Mouse (Mus musculus) embryonic facial prominence, embryonic 15.5 days (tissue): ENCODE data around the gene Naa30. TPM values are rescaled to one million over a fixed set of nuclear protein-coding genes. Genes with fewer than 3 reads are reported as not detected.
"Not testable (repeated sequence)": the region's sequence is repeated elsewhere in the genome, so short reads cannot be mapped to it uniquely, and the experiment has no call there.

Experiments used
- ATAC-seq: fragments of 200-750 bp; cut with Nextera tagmentation; 2 replicates; pipeline ENCODE4 v1.8.0; 2017; ENCODE audit warnings: low read depth, moderate TSS enrichment; ENCODE audit not compliant: insufficient number of reproducible peaks, low FRiP score, low TSS enrichment
- H3K27ac ChIP-seq: fragments of 300-500 bp; sonication (generic); replicated peaks from 2 replicates; pipeline ENCODE4 v1.5.1; 2015; ENCODE audit warnings: mild to moderate bottlenecking, inconsistent platforms
- H3K27me3 ChIP-seq: fragments of 300-500 bp; sonication (generic); 2 replicates; pipeline ENCODE4 v1.6.1; 2015; ENCODE audit warnings: inconsistent platforms
- H3K36me3 ChIP-seq: fragments of 300-500 bp; sonication (generic); 2 replicates; pipeline ENCODE4 v1.6.1; 2015; ENCODE audit warnings: mild to moderate bottlenecking, inconsistent platforms
- H3K4me1 ChIP-seq: fragments of 300-500 bp; sonication (generic); 2 replicates; pipeline ENCODE4 v1.6.1; 2015; ENCODE audit warnings: inconsistent platforms
- H3K4me2 ChIP-seq: fragments of 300-500 bp; sonication (generic); replicated peaks from 2 replicates; pipeline ENCODE4 v1.6.1; 2015; ENCODE audit warnings: mild to moderate bottlenecking, inconsistent platforms
- H3K4me3 ChIP-seq: fragments of 300-500 bp; sonication (generic); replicated peaks from 2 replicates; pipeline ENCODE4 v1.5.1; 2015; ENCODE audit warnings: mild to moderate bottlenecking, inconsistent platforms
- H3K9ac ChIP-seq: fragments of 300-500 bp; sonication (generic); 2 replicates; pipeline ENCODE4 v1.6.1; 2015; ENCODE audit warnings: inconsistent platforms
- H3K9me3 ChIP-seq: fragments of 300-500 bp; sonication (generic); replicated peaks from 2 replicates; pipeline ENCODE4 v1.6.1; 2016; ENCODE audit warnings: inconsistent platforms
- WGBS: fragments of 180-500 bp; shearing (Covaris S2); methylation state at CpG from one replicate; pipeline ENCODE4 v1.1.7; 2015; 5-methylcytosine and 5-hydroxymethylcytosine counted together
- polyA plus RNA-seq: library from polyadenylated mRNA; unstranded; fragments of >200 nt; fragmentation: Nextera tagmentation; extraction: Ambion mirVana; gene quantifications from 2 replicates; pipeline ENCODE4 v1.2.1, GENCODE M21; 2015

Naa30 gene
- polyA plus RNA-seq, 1 experiment from 2014 or later: 11.1 TPM

GRCm38 (mm10) chr14:49173290-49174135, 1.5 kb downstream of the Naa30 start:
- no peak for ATAC-seq
- Histone ChIP-seq H3K36me3 (no peaks in the 10 kb centered on the region), H3K4me1 (peaks cover 24% of the 10 kb centered on the region), H3K9ac (peak overlapping the region; percentile 81), H3K27ac (no peak overlapping the region), H3K9me3 (no peaks in the 10 kb centered on the region), H3K27me3 (no peaks in the 10 kb centered on the region), H3K4me2 (peak overlapping the region; percentile 87), H3K4me3 (peak overlapping the region; percentile 72)
- 40% methylated on average over 16 of the region's 16 CpGs for WGBS

GRCm38 (mm10) chr14:49179736-49180135, 7.7 kb downstream of the Naa30 start:
- no peak overlapping the region for H3K4me2 ChIP-seq
- 79% methylated on average over 3 of the region's 3 CpGs for WGBS
- no peak for ATAC-seq
- H3K27ac ChIP-seq: no peak overlapping the region
- no peaks in the 10 kb centered on the region for H3K9me3 ChIP-seq
- H3K4me3 ChIP-seq: no peak overlapping the region
- H3K27me3 ChIP-seq: no peaks in the 10 kb centered on the region
- H3K9ac ChIP-seq: no peak overlapping the region
- peaks cover 21% of the 10 kb centered on the region; the same call in 1 of the 2 replicates for H3K36me3 ChIP-seq
- peaks cover 4% of the 10 kb centered on the region for H3K4me1 ChIP-seq

DNA sequence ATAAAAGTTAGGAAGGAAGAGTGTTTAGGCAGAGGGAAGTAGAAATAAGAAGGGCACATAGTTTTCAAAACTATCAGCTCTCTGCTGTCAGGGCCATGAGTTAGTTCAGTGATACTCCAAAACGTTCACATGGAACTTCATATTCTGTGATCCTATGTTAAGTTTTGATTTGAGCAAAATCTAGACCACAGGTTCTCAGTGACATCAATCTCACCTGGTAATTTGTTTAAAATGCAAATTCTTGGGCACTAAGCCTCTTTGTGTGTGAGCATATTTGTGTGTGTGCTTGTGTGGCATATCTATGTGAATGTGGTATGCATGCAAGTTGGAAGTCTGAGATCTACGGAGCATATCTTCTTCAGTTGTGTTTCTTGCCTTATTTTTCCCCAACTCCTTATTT, 14.2 kb downstream of the Naa30 start:
- Histone ChIP-seq H3K9me3 (no peaks in the 10 kb centered on the region), H3K4me2 (no peak overlapping the region), H3K27me3 (no peaks in the 10 kb centered on the region), H3K9ac (no peak overlapping the region), H3K27ac (no peak overlapping the region), H3K4me3 (no peak overlapping the region), H3K36me3 (peaks cover 39% of the 10 kb centered on the region), H3K4me1 (no peaks in the 10 kb centered on the region)
- WGBS: 89% methylated on average over 2 of the region's 2 CpGs
- no peak for ATAC-seq

GRCm38 (mm10) chr14:49197031-49197527, 25.1 kb downstream of the Naa30 start:
- ATAC-seq: no peak
- Histone ChIP-seq H3K9ac (no peak overlapping the region), H3K36me3 (peaks cover 3% of the 10 kb centered on the region; the same call in 1 of the 2 replicates), H3K4me1 (no peaks in the 10 kb centered on the region), H3K9me3 (no peaks in the 10 kb centered on the region), H3K27ac (no peak overlapping the region), H3K4me2 (no peak overlapping the region), H3K27me3 (no peaks in the 10 kb centered on the region), H3K4me3 (no peak overlapping the region)
- WGBS: 79% methylated on average over 2 of the region's 2 CpGs

DNA sequence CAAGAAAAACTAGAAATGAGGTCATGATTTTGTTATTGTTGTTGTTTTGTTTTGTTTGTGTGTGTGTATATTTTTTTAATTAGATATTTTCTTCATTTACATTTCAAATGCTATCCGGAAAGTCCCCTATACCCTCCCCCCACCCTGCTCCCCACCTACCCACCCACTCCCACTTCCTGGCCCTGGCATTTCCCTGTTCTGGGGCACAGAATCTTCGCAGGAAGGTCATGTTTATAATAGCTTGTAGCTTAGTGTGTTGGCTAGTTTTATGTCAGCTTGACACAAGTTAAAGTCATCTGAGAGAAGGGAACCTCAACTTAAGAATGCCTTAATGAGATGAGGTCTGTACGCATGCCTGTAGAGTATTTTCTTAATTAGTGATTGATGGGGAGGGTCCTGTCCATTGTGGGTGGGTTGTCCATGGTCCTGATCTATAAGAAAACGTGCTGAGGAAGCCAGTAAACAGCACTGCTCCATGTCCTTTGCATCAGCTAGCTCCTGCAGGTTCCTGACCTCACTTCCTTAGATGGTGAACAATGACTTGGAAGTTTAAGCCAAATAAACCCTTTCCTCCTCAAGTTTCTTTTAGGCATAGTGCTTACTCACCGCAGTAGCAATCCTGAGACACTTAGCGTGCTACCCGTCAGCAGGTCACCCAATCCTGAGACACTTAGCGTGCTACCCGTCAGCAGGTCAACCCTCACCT, 29.2 kb downstream of the Naa30 start:
- no peak for ATAC-seq
- WGBS: 73% methylated on average over 9 of the region's 9 CpGs

GRCm38 (mm10) chr14:49210215-49210614, 38.2 kb downstream of the Naa30 start:
- not testable (repeated sequence) for H3K27ac ChIP-seq, H3K4me3 ChIP-seq, ATAC-seq, H3K27me3 ChIP-seq, H3K36me3 ChIP-seq, H3K4me1 ChIP-seq, H3K9ac ChIP-seq, H3K4me2 ChIP-seq, H3K9me3 ChIP-seq
- 60% methylated on average over 3 of the region's 3 CpGs for WGBS

More for the DNA sequence above, 29.2 kb downstream of the Naa30 start:
- H3K36me3 ChIP-seq: no peaks in the 10 kb centered on the region
- no peak overlapping the region for H3K4me2 ChIP-seq
- H3K9me3 ChIP-seq: no peaks in the 10 kb centered on the region
- no peaks in the 10 kb centered on the region for H3K27me3 ChIP-seq
- no peaks in the 10 kb centered on the region for H3K4me1 ChIP-seq
- H3K27ac ChIP-seq: no peak overlapping the region
- H3K4me3 ChIP-seq: no peak overlapping the region
- H3K9ac ChIP-seq: no peak overlapping the region

DNA sequence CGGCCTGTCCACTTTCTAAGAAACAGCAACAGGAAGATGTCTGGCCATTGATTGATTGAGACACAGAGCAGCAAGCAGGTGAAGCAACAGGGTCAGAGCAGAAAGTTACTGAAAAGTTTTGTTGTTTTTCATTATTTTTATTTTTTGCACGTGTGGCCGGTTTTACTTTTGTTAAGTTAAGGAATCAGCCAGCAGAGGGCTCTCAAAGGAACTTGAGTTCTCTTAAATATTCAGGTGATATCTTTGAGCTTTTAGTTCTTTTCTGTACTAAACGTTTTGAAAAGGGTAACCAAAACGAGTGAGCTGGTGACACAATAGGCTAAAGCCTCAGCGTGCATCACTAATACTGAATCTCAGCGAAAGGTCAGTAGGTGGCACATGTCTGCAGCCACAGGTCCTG, 46.7 kb downstream of the Naa30 start:
- Histone ChIP-seq H3K4me2 (no peak overlapping the region), H3K9me3 (no peaks in the 10 kb centered on the region), H3K27ac (no peak overlapping the region), H3K4me3 (no peak overlapping the region), H3K4me1 (no peaks in the 10 kb centered on the region), H3K27me3 (no peaks in the 10 kb centered on the region), H3K9ac (no peak overlapping the region), H3K36me3 (no peaks in the 10 kb centered on the region)
- 65% methylated on average over 7 of the region's 7 CpGs for WGBS
- ATAC-seq: no peak

DNA sequence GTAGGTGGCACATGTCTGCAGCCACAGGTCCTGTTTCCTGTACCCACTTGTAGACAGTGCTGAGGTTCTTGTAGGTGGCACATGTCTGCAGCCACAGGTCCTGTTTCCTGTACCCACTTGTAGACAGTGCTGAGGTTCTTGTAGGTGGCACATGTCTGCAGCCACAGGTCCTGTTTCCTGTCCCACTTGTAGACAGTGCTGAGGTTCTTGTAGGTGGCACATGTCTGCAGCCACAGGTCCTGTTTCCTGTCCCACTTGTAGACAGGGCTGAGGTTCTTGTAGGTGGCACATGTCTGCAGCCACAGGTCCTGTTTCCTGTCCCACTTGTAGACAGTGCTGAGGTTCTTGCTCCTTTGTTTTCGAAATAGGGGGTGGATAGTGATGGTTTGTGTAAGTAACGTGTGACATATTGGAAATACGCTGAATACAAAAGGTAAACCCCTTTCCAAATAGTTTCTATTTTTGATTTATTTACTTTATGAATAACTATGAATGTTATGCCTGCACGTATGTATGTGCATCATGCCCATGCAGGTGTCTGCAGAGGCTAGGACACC, 47.5 kb downstream of the Naa30 start:
- not testable (repeated sequence) for H3K9me3 ChIP-seq, H3K4me1 ChIP-seq, H3K36me3 ChIP-seq, H3K9ac ChIP-seq, H3K27me3 ChIP-seq, H3K27ac ChIP-seq, H3K4me3 ChIP-seq, ATAC-seq, H3K4me2 ChIP-seq
- WGBS: 83% methylated on average over 4 of the region's 4 CpGs

DNA sequence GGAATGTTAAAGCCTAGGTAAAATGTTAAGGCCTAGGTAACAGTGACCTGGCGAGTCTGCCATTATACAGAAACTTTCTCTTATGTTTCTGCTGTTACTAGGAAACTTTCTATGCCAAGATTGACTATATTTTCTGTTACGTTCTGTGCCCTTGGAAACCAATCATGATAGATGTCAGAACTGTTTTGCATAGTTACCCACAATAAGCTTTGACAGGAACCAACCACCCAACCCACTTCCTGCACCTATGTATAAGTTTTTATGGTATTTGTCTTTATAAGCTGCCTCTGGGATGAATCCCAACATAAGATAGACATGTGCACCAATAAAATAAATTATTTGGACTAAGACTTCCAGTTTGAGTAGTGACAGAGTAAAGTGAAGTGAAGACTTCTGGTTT, 49.7 kb downstream of the Naa30 start:
- H3K27me3 ChIP-seq: no peaks in the 10 kb centered on the region
- no peaks in the 10 kb centered on the region for H3K4me1 ChIP-seq
- 80% methylated on average over 2 of the region's 2 CpGs for WGBS
- no peaks in the 10 kb centered on the region for H3K9me3 ChIP-seq
- no peaks in the 10 kb centered on the region for H3K36me3 ChIP-seq
- H3K27ac ChIP-seq: no peak overlapping the region
- no peak overlapping the region for H3K4me3 ChIP-seq
- H3K4me2 ChIP-seq: no peak overlapping the region
- no peak for ATAC-seq
- H3K9ac ChIP-seq: no peak overlapping the region

DNA sequence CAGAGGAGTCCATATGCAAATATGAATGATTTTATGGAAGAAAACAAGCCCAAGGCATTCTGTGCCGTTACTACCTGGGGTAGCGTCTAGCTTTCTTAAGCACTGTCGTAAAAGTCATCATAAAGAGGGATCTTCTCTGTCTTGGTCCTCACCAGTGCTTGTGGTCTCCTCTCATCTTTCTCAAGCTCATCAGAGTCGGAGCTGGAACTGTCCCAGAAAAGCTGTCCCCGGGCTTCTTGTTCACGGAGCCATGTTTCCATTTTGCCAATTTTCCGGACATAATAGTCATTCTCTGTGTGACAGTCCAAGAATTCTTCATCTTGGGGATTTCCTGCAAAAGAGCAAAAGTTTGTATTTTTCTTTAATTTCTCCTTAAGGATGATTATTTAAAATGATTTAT, 54.4 kb downstream of the Naa30 start:
- Histone ChIP-seq H3K9ac (no peak overlapping the region), H3K27me3 (no peaks in the 10 kb centered on the region), H3K9me3 (no peaks in the 10 kb centered on the region), H3K36me3 (no peaks in the 10 kb centered on the region), H3K4me1 (0 out of 2 replicates have a peak, but pooled peaks cover 3% of the 10 kb centered on the region), H3K27ac (no peak overlapping the region), H3K4me2 (no peak overlapping the region), H3K4me3 (no peak overlapping the region)
- ATAC-seq: no peak
- WGBS: 65% methylated on average over 7 of the region's 7 CpGs

- no peaks in the 10 kb centered on the region for H3K36me3 ChIP-seq
- H3K4me1 ChIP-seq: 0 out of 2 replicates have a peak, but pooled peaks cover 3% of the 10 kb centered on the region
- no peak overlapping the region for H3K4me3 ChIP-seq
- no peak for ATAC-seq
- H3K27me3 ChIP-seq: no peaks in the 10 kb centered on the region
- no peak overlapping the region for H3K9ac ChIP-seq
- 76% methylated on average over 11 of the region's 11 CpGs for WGBS
- no peak overlapping the region for H3K4me2 ChIP-seq
- no peak overlapping the region for H3K27ac ChIP-seq
- no peaks in the 10 kb centered on the region for H3K9me3 ChIP-seq
These were observed 55.0 kb downstream of the Naa30 start for GRCm38 (mm10) chr14:49226986-49227385.
